Mouse (Mus musculus): ENCODE results near the gene Snrnp70. TPM values are rescaled to one million over a fixed set of nuclear protein-coding genes. Genes with fewer than 3 reads are reported as not detected.

Snrnp70 gene
- polyA plus RNA-seq, 1 experiment from 2014 or later, result 328 TPM

GRCm38 (mm10) chr7:45356087-45356486, 39.5 kb downstream of the Snrnp70 start:
- POLR2A ChIA-PET, result no interaction called here
- DNase-seq (ENCODE audit: low read depth, low spot score) (no peak), ATAC-seq (no peak)
- no peaks in the 10 kb centered on the region for H3K27me3 ChIP-seq
- TF ChIP-seq CTCF (IDR thresholded peaks at IDR 0.05), result no peak
- CTCF ChIA-PET, result interaction anchor here (0.8 to 1.1 kb wide), 2 partner anchors 10 to 15 kb away, joined by 3 read pairs; no protein-coding TSS in a partner anchor
- in situ Hi-C loops (cut with MboI; ENCODE audit: low pct_unique_long_range_greater_than_20kb), result loop anchor here (10.0 kb wide), 1 partner anchor 191 kb away; the partner anchor contains the start of gene Slc17a7

- ATAC-seq, result no peak
- in situ Hi-C loops (cut with MboI; ENCODE audit: low pct_unique_long_range_greater_than_20kb), result loop anchor here (10.0 kb wide), 1 partner anchor 191 kb away; the partner anchor contains the start of gene Slc17a7
- no peak for TF ChIP-seq CTCF (IDR thresholded peaks at IDR 0.05)
- ChIA-PET CTCF (interaction anchor here (1.1 kb wide), 1 partner anchor 15 kb away, joined by 3 read pairs; no protein-coding TSS in a partner anchor), POLR2A (no interaction called here)
- H3K27me3 ChIP-seq, result no peaks in the 10 kb centered on the region
- DNase-seq (ENCODE audit: low read depth, low spot score), result no peak
These were observed 40.1 kb downstream of the Snrnp70 start for GRCm38 (mm10) chr7:45355318-45356020.

DNA sequence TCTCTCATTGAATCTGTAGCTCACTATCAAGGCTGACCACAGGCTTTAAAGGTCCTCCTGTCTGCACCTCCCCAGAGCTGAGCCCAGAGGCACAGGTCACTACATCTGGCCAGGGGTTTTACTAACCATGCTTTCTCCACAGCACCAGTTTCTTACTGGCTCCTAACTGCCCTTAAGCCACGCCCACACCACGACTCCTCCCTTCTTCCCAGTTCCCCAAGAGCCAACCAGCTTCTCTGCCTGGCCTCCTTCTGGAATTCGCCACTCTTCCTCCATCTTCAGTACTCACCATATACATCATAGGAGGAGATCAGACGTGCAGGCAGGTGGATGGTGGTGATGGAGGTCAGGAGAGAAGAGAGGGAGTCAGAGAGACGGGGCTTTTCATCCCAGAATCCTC, 42.5 kb downstream of the Snrnp70 start:
- CTCF ChIA-PET, result no interaction called here

GRCm38 (mm10) chr7:45346905-45347304, 48.6 kb downstream of the Snrnp70 start:
- H3K27me3 ChIP-seq, result no peaks in the 10 kb centered on the region
- no peak for TF ChIP-seq CTCF (IDR thresholded peaks at IDR 0.05)
- DNase-seq (ENCODE audit: low read depth, low spot score), result no peak
- in situ Hi-C loops (cut with MboI; ENCODE audit: low pct_unique_long_range_greater_than_20kb), result no loop called here
- CTCF ChIA-PET, result no interaction called here
- no peak for ATAC-seq
- POLR2A ChIA-PET, result no interaction called here

More for the DNA sequence above, 42.5 kb downstream of the Snrnp70 start:
- POLR2A ChIA-PET, result interaction anchor here (0.6 kb wide), 1 partner anchor 203 kb away, joined by 4 read pairs; no protein-coding TSS in a partner anchor
- in situ Hi-C loops (cut with MboI; ENCODE audit: low pct_unique_long_range_greater_than_20kb), result loop anchor here (10.0 kb wide), 1 partner anchor 188 kb away; the partner anchor contains the start of gene Slc17a7
- no peaks in the 10 kb centered on the region for H3K27me3 ChIP-seq
- DNase-seq (ENCODE audit: low read depth, low spot score) (no peak), ATAC-seq (no peak)
- TF ChIP-seq CTCF (IDR thresholded peaks at IDR 0.05), result no peak

DNA sequence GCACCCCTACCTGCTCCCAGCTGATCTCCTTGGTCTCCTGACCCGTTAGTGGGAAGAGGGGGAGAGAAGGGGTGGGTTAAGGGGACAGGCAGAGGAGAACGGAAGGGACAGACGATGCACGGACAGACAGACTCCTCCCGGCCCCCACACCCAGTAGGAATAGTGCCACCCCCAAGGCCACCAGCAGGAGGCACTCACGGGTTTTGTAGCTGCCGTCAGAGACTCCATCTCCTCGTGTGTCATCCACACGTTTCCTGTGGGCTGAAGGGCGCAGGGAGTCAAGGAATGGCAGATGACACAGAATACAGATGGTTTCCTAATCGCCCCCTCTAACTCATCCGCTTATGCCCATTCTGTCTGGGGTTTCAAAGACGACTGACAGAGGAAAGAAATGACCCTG, 52.0 kb downstream of the Snrnp70 start:
- in situ Hi-C loops (cut with MboI; ENCODE audit: low pct_unique_long_range_greater_than_20kb), result loop anchor here (5.0 kb wide), 1 partner anchor 36 kb away; no protein-coding TSS in a partner anchor
- H3K27me3 ChIP-seq, result no peaks in the 10 kb centered on the region
- POLR2A ChIA-PET, result no interaction called here
- CTCF ChIA-PET, result interaction anchor here (1.3 kb wide), 1 partner anchor 37 kb away, joined by 6 read pairs; no protein-coding TSS in a partner anchor
- ATAC-seq, result no peak
- no peak for TF ChIP-seq CTCF (IDR thresholded peaks at IDR 0.05)
- DNase-seq (ENCODE audit: low read depth, low spot score), result no peak

DNA sequence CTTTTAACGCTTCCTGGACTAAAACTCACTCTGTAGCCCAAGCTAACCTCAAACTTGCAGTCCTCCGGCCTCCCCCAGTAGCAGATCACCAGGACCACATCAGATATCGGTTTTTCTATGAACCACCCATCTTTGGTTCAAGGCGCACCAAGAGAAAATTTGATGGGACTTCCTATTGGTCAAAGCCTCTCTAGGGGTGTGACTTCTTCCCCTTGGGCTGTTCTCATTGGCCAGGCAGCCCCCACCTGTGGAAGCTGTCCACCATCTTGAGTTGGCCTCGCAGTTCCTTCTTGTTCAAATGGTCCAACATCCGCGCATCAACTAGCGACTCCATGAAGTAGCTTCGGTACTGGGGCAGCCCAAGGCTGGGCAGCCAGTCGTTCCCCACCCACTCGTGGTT, 53.5 kb downstream of the Snrnp70 start:
- in situ Hi-C loops (cut with MboI; ENCODE audit: low pct_unique_long_range_greater_than_20kb), result loop anchor here (5.0 kb wide), 1 partner anchor 35 kb away; no protein-coding TSS in a partner anchor
- ATAC-seq (no peak), DNase-seq (ENCODE audit: low read depth, low spot score) (no peak)
- no peak for TF ChIP-seq CTCF (IDR thresholded peaks at IDR 0.05)
- no peaks in the 10 kb centered on the region for H3K27me3 ChIP-seq
- ChIA-PET CTCF (interaction anchor here (4.7 kb wide), 1 partner anchor 43 kb away, joined by 44 read pairs; no protein-coding TSS in a partner anchor), POLR2A (no interaction called here)

- POLR2A ChIA-PET, result interaction anchor here (0.6 kb wide), 1 partner anchor 28 kb away, joined by 5 read pairs; no protein-coding TSS in a partner anchor
- H3K27me3 ChIP-seq, result no peaks in the 10 kb centered on the region
- peak; percentile 42 for DNase-seq (ENCODE audit: low read depth, low spot score)
- CTCF ChIA-PET, result interaction anchor here (1.0 to 4.7 kb wide), 13 partner anchors 8 to 50 kb away, joined by 3 to 44 read pairs (median 5); no protein-coding TSS in a partner anchor
- in situ Hi-C loops (cut with MboI; ENCODE audit: low pct_unique_long_range_greater_than_20kb), result loop anchor here (5.0 kb wide), 1 partner anchor 34 kb away; no protein-coding TSS in a partner anchor
- no peak for TF ChIP-seq CTCF (IDR thresholded peaks at IDR 0.05)
- peak; percentile 40 for ATAC-seq
These were observed 54.2 kb downstream of the Snrnp70 start for GRCm38 (mm10) chr7:45341303-45341702.

GRCm38 (mm10) chr7:45340669-45341068, 54.9 kb downstream of the Snrnp70 start:
- no peak for ATAC-seq
- ChIA-PET POLR2A (interaction anchor here (0.6 kb wide), 1 partner anchor 28 kb away, joined by 5 read pairs; no protein-coding TSS in a partner anchor), CTCF (interaction anchor here (1.0 to 4.7 kb wide), 13 partner anchors 9 to 49 kb away, joined by 3 to 44 read pairs (median 5); no protein-coding TSS in a partner anchor)

DNA sequence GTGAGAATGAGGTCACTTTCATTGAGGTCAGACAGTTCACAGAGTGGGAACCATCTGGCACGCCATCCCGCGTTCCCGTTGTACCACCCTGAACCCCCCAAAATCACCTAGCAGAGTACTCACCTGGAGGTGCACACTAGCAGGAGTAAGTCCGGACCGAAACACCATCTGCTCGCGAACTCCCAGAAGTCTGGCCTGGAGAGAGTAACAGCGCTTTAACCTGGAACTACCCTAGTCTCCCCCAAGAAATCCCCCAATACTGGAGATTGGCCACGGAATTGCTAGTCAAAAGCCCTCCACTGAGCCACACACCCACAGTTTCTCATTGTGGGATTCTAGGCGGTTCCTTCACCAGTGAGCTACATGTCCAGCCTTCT, 55.5 kb downstream of the Snrnp70 start:
- DNase-seq (ENCODE audit: low read depth, low spot score) (no peak), ATAC-seq (no peak)
- in situ Hi-C loops (cut with MboI; ENCODE audit: low pct_unique_long_range_greater_than_20kb), result loop anchor here (5.0 kb wide), 1 partner anchor 33 kb away; no protein-coding TSS in a partner anchor
- ChIA-PET CTCF (interaction anchor here (1.2 to 4.7 kb wide), 4 partner anchors 26 to 40 kb away, joined by 5 to 44 read pairs (median 18); no protein-coding TSS in a partner anchor), POLR2A (no interaction called here)
- TF ChIP-seq CTCF (IDR thresholded peaks at IDR 0.05), result no peak
- no peaks in the 10 kb centered on the region for H3K27me3 ChIP-seq

More at GRCm38 (mm10) chr7:45340669-45341068, 54.9 kb downstream of the Snrnp70 start:
- in situ Hi-C loops (cut with MboI; ENCODE audit: low pct_unique_long_range_greater_than_20kb), result loop anchor here (5.0 kb wide), 1 partner anchor 33 kb away; no protein-coding TSS in a partner anchor
- H3K27me3 ChIP-seq, result no peaks in the 10 kb centered on the region
- no peak for TF ChIP-seq CTCF (IDR thresholded peaks at IDR 0.05)
- DNase-seq (ENCODE audit: low read depth, low spot score), result no peak

GRCm38 (mm10) chr7:45339410-45340065, 56.0 kb downstream of the Snrnp70 start:
- ChIA-PET POLR2A (no interaction called here), CTCF (interaction anchor here (1.4 to 4.7 kb wide), 3 partner anchors 30 to 40 kb away, joined by 4 to 44 read pairs (median 28); no protein-coding TSS in a partner anchor)
- in situ Hi-C loops (cut with MboI; ENCODE audit: low pct_unique_long_range_greater_than_20kb), result loop anchor here (5.0 kb wide), 1 partner anchor 32 kb away; no protein-coding TSS in a partner anchor
- DNase-seq (ENCODE audit: low read depth, low spot score), result no peak
- peak; percentile 63 for ATAC-seq
- H3K27me3 ChIP-seq, result no peaks in the 10 kb centered on the region
- no peak for TF ChIP-seq CTCF (IDR thresholded peaks at IDR 0.05)

Data from Patski (cell line).